Mouse (Mus musculus) ES-Bruce4 (cell line): ENCODE results near the gene Dio1.

Source experiments
- CTCF ChIP-seq: IDR thresholded peaks from one replicate; pipeline ENCODE4 v1.8.1; 2011; ENCODE audit warnings: low read depth, low read length
- EP300 ChIP-seq: IDR thresholded peaks from 2 replicates; pipeline ENCODE4 v1.6.1; 2011; ENCODE audit warnings: low read depth, low read length; ENCODE audit not compliant: insufficient read depth
- POLR2A ChIP-seq: IDR thresholded peaks from one replicate; pipeline ENCODE4 v1.8.1; 2011; ENCODE audit warnings: low read length; ENCODE audit not compliant: insufficient read depth

DNA sequence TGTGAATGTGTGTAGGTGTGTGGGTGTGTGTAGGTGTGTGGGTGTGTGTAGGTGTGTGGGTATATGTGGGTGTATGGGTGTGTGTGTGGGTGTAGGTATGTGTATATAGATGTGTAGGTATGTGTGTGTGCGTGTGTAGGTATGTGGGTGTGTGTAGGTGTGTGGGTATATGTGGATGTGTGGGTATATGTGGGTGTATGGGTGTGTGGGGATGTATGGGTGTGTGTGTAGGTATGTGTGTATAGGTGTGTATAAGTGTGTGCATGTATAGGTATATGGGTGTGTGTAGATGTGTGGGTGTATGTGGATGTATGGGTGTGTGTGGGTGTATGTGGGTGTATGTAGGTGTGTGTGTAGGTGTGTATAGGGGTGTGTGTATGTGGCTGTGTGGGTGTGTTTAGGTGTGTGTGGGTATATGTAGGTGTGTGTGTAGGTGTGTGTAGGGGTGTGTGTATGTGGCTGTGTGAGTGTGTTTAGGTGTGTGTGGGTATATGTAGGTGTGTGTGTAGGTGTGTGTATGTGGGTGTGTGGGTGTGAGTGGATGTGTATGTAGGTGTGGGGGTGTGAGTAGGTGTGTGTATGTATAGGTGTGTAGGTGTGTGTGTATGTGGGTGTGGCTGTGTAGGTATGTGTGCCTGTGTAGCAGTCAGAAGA, 5.9 kb downstream of the Dio1 start:
- TF ChIP-seq CTCF (no peak), POLR2A (no peak), EP300 (no peak)
